Mouse (Mus musculus): ENCODE results near the gene Lingo1.

Gene Lingo1

DNA sequence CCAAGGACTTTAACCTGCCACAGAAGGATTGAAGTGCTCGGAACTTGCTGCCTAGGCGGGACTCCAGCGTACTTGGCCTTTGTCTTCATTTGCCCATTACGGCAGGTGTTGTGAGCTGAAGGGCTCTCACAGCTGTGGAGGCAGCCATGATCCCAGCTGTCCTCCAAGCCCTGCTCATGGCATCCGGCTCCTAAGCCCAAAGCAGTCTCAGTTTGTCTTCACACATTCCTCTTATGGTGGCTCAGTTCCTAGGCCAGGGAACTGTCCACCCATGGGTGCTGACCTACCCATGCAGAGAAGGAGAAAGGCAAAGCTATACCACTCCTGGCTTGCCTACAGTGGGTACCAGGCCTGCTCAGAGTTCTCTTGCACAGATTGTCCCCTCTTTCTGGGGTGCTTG lies 132.1 kb downstream of the Lingo1 start:
- DNase-seq, result peak; percentile 34

DNA sequence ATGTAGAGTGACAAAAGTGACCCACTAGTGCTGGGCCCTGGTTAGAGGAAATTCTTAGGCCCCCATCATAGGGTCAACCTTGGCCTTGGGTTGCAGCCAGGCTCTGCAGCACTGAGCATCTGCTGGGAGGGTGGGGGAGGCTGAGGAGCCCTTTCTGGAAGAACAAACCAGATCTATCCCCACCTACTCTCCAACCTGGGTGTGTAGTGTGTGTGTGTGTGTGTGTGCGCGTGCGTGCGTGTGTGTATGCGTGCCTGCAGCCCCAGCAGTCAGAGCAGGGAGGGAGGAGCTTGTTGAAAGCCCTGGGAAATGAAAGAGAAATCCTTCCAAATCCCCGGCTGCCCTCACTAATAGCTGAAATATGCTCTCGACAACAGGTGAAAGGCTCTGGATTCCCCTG lies 133.3 kb downstream of the Lingo1 start:
- DNase-seq, result no peak

DNA sequence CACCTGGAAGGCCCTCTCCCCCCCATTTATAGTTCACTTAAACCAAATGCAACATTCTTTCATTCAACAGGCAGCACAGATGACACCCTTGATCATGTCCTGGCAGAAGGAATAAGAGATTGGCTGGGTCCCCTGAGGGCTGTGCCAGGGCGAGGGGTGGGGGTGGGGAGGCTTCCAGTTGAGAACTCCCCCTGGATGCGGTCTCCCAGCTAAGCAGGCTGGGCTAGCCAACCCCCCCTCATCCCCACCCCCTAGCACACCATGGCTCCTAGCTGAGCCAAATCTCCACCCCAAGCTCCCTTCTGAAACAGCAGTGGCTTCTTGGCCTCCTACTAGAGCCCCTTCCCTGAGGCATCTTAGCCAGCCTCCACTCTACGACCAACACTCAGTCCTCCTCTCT lies 133.9 kb downstream of the Lingo1 start:
- DNase-seq, result no peak

DNA sequence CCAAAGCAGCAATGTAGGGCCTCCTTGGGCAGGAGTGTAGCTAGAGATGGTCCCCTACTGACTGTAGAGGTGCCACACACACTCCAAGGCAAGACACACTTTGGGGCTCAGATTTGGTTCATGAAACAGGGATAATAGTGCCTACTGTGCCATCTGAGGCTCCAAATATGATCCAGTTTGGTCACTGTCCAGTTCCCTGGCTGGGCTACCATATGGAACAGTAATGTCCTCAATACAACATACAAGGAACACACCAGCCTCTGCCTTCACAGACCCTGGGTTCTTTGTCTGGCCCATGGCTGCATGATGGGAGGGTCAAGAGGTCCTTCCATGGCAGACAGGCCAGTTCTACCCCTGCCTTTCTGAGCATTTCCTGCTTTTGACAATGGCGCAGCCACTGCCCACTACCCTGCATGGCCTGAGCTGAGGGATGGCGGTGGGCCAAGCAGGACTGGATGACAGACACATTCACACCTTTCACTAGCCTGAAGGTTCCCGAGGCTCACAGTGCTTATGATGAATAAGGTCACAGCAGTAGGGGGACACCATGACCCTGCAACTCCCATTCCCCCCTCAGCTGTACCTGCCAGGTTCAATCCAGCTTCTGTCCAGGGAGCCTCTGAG lies 134.9 kb downstream of the Lingo1 start:
- DNase-seq, result no peak

DNA sequence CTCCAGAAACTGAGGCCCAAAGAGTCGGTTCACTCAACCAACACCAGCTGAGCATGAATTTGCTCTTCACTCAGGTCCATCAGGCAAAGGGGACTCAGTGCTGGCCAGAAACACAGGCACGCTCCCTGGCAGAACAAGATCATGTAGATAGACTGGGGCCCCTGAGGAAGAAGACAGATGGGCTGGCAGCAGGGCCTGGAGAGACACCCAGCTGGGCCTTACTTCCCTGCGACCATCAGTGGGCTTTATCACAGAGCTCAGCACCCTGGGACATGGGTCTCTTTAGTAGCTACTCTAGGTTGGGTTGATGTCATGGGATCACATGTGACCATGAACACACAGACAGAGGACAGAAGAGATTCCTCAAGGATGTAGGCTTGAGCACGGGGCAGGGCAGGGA lies 137.7 kb downstream of the Lingo1 start:
- DNase-seq, result no peak

DNA sequence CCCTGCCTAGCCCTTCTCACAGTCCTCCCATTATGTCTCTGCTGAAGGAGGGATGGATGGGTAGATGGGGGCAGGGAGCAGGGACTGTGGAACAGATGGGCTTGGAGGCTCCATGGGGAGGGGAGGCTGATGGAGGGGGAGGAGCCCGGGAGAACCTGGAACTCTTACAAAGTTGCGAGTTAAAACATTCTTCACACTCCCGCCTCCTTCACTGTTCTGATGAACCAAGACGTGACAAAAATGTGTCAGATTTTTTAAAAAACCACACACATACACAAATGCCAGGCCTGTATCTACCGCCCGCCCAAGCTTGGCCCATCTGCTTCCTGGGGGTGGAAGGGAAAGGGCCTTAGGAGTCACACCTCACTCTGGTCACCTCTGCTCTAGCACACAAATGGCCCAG lies 138.3 kb downstream of the Lingo1 start:
- no peak for DNase-seq

DNA sequence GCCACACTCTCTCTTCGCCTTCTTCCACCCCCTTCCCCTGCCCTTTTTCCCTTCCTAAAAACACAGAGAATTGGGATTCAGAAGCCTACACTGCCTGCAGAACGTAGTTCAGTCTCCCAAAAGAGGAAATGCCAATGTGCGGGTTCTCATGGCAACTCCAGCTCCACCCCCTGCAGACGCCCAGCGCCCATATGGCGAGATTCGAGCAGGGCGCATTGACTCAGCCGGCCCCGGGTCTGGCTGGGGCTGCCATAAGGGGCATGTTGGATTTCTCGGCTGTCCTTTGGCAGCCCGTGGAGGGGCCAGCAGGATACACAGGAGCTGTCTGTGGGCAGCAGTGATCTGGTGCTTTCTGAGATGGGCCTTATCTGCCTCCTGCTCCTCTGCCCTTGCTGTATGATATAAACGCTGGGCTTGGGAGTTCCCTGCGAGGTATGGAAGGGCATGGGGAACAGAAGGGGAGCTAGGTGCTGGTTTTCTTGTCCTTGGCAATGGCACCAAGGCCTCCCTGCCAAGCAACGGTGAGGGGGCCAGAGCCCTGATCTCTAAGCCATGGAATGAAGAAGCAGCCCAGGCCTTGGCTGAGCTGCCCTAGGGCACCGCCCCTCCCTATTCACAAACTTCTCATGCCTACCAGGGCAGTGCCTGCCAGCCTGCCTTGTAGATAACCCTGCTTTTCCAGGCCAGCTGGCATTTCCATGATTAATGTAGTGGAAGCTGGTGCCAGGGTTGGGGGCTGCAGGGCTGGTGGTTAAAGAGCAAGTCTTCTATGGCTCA lies 139.3 kb downstream of the Lingo1 start:
- no peak for DNase-seq

DNA sequence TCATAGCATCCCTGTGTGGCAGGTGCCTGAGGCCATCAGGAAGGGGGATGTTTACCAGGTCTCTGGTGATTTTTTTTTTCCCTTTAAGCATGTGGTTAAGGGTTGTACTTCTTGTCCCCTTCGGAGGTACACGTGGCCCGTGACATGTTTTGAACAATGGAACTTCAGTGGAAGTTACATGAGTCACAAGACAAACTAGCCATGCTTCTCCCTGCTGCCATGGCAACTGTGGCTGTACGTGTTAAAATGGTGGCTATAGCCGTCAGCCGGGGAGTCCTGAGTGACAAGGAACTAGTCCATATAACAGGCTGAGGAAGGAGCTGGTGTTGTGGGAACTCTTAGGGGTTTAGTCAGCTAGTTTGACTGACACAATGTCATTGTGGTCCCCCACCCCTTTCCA lies 141.1 kb downstream of the Lingo1 start:
- DNase-seq, result no peak

DNA sequence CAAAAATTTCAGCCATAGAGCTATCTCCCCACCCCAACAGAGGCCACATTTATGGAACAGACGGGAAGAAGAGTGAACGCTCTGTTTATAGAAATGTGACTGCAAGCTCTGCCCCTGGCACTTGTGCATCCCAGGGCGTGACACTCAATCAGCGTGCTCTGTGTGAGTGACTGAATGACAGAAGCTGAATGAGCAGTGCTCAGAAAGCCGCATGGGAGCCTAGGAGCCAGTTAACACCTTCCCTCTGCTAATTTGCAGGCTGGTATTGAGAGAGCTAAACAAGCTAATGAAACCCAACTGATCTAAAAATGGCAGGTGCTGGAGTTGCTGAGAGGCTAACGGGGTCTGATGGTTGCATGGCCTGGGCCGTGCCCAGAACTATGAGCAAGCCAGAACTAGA lies 143.7 kb downstream of the Lingo1 start:
- DNase-seq, result no peak

DNA sequence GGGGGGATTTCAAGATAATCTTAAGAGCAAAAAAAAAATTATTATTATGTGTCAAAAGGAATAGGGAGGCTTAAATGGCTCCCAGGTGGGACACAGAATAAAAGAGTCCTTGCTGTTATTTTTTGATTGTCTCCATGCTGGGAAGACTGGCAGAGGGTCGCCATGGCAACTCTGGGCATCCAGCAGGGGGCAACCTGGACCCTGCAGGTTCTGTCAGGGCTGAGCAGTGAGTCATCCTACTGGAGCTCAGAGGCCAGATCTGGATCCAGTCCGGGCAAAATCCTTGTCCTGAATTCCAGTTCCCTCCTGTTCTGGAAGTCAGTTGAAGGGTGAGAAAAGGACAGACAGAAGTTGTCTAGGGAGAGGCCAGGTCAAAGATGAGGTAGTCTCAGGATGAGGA lies 144.7 kb downstream of the Lingo1 start:
- no peak for DNase-seq

DNA sequence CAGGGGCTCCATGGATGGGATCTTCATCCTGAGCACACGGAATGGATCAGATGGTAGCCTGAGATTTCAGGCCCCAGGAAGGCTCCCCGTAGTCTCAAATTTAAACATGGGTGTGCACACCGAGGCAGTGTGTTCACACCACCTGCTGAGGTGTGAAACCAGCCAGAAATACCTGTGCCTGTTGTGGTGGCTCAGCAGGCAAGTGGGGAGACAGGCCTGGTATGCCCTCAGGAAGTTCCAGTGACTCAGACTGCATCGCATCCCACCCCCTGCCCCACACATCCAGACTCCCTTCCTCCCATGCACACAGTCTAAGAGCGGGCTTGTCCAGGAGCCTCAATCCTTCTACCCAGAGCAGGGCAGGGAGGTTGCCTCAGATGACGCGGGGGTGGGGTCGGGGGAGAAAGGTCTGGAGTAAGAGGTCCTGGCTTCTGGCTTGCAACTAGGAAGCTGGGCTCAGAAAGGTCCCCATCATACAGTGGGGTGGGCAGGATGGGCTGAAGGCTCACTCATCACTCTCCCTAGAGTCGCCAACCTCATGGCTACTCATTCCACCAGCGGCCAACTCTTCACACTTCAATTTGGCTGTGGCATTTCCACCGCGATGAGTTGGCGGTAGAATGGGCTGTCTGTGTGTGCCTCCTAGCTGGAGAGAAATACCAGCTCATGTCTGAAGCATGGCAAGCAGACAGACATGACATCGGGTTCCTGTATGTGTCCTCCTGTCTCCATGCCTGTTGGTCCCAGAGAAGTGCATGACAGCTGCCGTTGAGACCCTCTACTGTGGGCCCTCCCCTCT lies 149.8 kb downstream of the Lingo1 start:
- DNase-seq, result no peak

DNA sequence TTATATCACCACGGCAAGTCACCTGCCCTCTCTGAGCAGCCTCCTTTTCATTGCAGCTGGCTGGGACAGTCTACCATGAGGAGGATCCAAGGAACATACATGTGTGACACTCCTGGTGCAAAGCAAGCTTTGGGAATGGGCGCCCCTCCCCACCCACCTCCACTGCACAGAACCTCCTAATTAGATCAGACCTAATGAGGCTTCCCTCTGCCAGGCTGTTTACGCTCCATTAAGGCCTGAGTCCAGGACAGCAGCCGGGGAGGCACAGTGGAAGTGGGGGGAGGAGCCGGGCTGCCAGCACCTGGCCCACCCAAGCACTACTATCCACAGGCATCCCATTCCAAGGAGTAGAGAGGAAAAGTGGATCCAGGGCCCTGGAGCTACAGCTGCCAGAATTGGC lies 152.8 kb downstream of the Lingo1 start:
- DNase-seq, result no peak

DNA sequence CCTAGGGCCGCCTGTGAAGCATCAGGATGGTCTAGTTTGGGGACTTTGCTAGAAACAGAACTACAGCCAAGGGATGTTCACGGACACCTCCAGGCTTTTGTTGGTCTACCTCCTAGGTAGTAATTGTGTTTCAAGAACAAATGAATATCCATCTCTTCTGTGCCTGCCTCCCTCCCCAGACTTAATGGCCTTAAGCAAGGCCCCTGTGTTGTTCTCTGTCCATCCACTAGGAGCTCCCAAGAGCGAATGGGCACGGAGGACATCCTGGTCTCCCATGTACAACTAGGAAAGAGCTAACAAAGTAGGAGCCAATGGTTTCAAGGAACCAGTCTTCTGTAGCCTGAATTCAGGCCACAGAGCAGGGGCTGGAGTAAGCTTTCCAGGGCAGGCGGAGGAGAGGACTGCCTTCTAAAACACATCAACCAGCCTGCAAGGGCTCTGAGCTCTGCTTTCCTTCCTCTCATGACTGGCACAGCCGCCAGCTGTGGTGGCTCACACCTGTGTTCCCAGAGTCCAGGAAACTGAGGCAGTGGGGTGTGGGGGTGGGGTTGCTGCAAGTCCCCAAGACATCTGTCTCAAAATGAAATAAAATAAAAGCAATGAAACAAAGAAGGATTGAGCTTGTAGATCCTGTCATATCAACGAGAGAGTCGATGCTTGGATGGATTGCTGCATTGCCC lies 157.9 kb downstream of the Lingo1 start:
- DNase-seq, result peak; percentile 57

DNA sequence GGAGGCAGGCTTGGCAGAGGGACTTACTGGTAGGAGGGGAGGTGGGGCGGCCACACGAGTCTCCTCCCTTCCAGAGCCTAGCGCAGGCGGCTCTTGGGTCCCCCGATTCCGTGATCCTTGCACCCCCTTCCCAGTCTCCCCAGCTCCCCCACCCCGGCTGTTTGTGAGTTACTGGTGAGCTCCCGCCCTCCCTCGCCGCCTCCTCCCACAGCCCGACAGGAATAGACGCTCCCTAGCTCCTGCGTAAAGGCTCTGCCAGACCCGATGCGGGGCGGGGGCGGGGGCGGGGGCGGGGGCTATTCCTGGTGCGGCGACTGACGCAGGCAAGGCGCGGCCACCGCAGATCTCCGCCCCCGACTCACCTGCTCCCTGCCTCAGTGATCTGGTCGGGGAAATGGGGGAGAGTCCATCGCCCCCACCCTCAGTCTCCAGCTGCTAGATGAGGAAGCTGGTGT lies 158.8 kb downstream of the Lingo1 start:
- no peak for DNase-seq

DNA sequence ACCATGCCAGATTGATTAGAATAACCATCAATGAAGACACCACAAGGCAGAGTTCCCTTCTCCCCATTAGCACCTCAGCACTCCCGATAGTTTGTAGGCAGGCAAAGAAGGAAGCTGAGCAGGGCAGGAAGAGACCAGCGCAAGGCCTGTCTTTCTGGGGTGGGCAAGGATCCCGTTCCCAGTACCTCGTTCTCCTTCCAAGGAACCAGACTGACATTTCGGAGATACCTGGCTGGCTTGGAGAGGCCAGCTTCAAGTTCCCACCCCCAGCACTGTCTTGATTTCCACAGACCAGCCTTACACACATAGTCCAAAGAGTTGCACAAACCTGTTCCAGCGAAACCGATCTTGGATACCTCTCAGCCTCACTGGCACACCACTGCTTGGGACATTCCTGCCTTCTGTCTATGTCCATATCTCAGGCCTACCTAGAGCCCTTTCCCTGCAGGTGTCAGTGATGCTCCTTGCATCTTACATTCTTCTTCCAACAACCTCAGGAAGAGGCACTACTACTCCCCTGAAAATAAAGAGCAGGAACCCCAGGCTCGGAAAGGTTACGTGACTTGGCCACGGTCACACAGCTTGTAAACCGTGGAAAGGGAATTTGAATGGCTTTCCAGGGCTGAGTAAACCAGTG lies 159.4 kb downstream of the Lingo1 start:
- DNase-seq, result no peak

DNA sequence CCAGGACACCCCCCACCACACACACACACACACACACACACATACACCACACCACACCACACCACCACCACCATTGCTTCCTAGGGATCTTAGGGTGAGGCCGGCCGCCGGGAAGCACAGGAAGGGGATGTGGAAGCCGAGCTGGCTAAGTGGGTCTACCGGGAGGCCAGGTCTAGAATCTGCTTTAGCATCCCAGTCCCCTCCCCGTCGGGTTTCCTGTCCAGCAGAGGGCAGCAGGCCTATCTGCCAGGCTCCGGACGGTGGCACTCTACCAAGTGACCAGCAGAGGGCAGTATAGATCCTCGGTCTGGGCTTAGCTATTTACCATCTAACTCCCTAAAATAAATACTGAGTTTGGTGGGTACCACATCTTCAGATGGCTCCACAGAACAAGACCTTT lies 160.1 kb downstream of the Lingo1 start:
- peak; percentile 91 for DNase-seq

DNA sequence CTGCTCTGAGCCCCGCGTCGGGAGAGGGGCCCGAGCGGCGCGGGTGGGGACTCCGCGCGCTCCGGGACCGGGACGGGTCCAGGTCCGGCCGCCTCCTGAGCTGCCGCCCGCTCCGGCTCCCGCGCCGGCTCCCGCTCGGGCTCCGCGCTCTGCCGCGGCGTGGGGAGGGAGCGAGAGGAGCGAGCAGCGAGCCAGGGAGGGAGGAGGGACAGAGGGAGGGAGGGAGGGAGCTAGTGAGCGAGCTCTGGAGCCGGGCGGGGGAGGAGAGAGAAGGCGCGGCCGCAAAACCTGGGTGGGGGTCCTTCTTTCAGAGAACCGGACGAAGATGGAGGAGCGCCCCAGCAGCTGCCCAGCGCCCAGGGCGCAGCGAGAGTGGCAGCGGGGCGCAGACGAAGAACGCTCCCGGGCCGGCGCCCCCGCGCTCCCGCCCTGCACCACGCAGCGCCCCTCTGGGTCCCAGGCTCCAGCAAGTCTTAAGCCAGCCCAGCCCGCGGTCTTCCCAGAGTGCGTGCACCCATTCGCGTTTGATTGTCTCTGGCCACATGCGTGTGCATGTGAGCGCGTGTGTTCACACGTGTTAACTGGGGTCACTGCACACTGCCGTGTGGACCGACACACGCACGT lies 160.7 kb downstream of the Lingo1 start:
- peak; percentile 41 for DNase-seq

DNA sequence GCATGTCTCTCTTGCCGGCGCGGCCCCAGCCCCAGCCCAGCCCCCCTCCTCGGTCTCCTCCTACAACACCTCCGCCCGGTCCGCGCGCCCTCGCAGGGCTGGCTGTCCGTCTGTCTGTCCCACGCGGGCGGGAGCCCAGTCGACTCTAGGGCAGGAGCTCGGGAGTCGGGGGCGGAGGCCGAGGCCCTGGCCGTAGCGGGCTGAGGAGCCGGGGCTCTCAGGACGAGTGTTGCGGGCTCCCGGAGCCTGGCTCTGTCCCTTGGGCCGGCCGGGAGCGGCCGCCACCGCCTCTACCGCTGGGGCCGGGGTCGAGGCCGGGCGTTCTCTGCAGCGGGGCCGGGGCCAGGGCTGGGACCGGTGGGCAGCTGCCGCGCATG lies 161.2 kb downstream of the Lingo1 start:
- DNase-seq, result peak; percentile 46

DNA sequence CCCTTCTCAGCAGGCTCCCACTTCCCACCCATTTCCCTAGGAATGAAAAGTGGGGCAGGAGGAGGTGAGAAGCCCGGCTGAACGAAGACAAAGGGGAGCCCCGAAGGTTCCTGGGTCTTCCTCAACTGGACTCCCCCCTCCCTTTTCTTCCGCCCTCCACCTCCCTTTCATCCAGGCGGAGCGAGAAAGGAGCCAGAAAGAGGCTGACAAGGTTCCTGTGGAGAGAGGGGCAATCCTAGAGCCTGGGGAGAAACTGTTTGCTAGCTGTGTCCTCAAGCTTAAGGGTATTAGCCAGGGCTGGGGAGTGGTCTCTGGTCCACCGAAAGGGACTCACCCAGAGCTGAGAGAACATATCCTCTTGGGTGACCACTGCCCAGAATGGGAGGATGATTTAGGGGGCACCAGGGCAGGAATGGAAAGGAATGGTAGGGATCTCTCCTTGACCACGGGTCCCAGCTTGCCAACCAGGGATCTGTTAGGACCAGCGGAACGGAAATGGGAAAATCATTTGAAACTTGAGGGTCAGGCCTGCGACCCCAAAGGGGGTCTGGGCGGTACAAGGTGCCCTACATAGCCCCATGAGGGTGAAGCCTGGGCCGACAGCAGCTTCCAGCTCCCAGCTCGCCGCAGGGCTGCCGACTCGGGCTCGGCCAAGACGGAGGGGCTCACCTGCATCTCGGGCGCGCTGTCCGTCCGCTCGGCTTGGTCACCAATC lies 161.7 kb downstream of the Lingo1 start:
- DNase-seq, result no peak

DNA sequence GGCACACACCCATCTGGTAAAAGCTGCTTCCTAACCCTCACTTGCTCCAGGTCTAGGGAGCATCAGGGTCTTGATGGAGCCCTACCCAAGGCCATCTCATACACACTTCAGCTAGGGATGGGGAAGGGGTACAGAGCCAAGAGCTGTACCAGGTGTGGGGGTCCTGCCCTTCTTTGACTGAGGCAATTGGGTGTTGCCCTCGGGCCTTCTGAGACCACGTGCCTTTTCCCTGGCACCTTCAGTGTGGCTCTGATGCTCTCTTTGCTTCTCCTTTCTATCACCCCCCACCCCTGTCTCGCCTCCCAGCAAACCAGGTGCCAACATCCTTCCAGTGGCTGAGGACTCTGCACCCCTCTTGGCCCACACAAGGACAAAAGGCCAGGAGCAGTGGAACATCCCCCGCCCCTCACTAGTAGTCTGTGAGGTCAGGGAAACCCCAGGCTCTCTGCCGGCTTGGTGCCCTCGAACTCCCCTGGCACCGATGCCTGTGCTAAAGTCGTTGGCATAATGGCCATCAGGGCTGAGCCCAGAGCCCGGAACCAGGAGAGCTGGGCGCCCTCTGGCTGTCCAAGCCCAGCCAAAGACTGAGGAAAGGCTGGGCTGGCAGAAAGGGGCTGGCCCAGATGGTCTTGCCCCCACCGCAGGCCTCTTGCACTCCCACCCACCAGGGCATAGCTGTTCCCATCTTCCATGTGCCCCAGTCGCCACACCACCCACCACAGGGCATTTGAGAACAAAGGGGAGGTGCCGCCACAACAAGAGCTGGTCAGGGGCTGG lies 162.6 kb downstream of the Lingo1 start:
- no peak for DNase-seq

DNA sequence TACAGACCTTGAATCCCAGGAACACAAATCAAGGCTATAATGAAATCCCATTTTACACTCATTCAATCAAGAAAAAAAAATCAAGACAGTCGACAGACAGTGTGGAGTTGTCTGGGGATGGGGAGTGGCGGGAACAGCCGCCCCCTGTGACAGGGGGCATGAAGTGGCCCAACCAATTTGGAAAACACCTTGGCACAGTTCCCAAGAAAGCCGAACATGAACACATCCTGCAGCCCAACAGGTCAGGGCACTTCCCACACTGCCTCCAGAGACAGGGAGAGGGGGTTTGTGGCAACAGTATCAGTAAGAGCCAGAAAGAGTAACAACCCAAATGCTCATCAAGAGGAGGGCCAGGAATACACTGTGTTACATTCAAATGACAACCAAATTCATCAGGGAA lies 165.3 kb downstream of the Lingo1 start:
- no peak for DNase-seq
